Mouse (Mus musculus): ENCODE measurements around the gene Shox2. TPM values are rescaled to one million over a fixed set of nuclear protein-coding genes. Genes with fewer than 3 reads are reported as not detected.

Shox2 gene
- 0.10 and 0.12 TPM in 2 replicates for polyA plus RNA-seq (2015; fragmentation: Nextera tagmentation; extraction: Ambion mirVana)

GRCm38 (mm10) chr3:66981706-66982105, at the start of gene Shox2:
Gene Shox2, minus strand, starts transcription at chr3:66981771.

GRCm38 (mm10) chr3:66981101-66981661, 390 bp downstream of the Shox2 start, which contains the start of gene Rsrc1:
Gene Rsrc1, plus strand, starts transcription at chr3:66981390.

Other genes with a start within 250 kb of the Shox2 start
- gene Rsrc1, start 381 bp downstream of the Shox2 start, polyA plus RNA-seq (2015; fragmentation: Nextera tagmentation; extraction: Ambion mirVana) = 15.3 and 18.9 TPM in 2 replicates

Data from spleen, postnatal 0 days (tissue).